Mouse (Mus musculus): ENCODE measurements around the gene Gfm2.
"Not testable (repeated sequence)": the region's sequence is repeated elsewhere in the genome, so short reads cannot be mapped to it uniquely, and the experiment has no call there.

Gene Gfm2

DNA sequence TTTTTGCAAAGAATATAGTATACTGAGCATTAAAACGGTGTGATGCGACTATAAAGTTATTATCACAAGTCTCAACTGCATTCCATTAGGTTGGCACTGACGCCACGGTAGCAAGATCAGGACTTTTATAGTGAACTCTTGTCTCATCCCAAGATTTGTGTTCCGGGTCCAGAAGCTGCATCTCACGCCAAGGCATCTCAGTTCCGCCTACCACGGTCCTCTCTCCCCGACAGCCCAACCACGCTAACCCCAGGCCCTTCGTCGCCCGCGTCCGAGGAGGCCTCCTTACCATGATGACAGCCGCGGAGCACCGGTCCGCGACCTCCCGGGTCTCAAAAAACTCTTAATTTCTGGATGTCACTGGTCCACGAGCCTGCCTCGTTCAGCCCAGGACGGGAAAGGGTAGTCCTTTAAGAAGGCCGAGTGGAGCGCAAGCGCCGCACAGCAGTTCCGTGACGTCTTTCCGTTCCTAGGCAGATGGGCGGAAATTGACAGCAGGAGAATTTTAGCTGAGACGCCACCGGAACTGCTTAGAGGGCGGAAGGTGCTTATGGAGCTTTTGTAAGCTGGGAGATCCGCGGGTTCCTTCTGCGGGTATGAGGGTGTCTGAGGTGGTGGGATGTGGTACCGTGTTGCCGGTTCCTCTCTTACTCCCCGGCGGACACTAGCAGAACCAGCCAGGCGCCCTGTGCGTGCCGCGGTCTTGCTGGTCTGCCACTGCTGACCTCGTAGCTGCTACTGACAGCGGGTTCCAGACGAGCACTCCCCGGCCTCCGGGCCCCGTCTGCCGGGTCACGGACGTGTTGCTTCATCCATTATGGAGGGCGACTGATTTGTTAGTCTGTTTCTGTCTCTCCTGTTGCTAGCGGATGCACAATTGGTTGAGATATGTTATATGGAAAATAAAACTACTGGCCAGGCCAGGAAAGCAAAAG is at the start of gene Gfm2, which contains the start of gene Nsa2:
Gfm2 (plus strand) TSS at position 472 of the 935 bp plus-strand sequence.
Nsa2 (minus strand) TSS at position 472 of the 935 bp plus-strand sequence.
- DNase-seq (ENCODE audit: low spot score in 2 of 2), result peak; percentile 77 to 83

DNA sequence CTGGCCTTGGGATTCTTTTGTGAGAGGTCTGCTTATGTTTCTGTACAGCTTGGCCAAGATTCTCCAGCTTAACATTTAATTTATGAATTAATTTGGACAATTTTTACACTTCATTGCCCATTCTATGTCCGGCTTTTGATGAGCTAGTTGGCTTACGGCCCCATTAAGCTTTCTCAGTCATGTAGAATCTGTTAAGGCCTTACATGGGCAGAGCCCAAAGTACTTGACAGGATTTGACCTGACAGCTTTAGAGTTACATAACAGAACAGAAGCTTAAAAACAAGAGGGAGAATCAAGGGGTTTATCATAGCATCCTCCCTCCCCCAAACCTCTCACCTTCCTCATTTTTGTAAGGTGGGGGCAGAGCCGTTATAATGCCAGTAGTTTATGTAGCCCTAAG is 49.6 kb upstream of the Gfm2 start:
- DNase-seq (ENCODE audit: low spot score in 2 of 2), result no peak

- no peak for DNase-seq (ENCODE audit: low spot score in 2 of 2)
Observed at GRCm38 (mm10) chr13:97095726-97096125, 42.0 kb upstream of the Gfm2 start.

DNA sequence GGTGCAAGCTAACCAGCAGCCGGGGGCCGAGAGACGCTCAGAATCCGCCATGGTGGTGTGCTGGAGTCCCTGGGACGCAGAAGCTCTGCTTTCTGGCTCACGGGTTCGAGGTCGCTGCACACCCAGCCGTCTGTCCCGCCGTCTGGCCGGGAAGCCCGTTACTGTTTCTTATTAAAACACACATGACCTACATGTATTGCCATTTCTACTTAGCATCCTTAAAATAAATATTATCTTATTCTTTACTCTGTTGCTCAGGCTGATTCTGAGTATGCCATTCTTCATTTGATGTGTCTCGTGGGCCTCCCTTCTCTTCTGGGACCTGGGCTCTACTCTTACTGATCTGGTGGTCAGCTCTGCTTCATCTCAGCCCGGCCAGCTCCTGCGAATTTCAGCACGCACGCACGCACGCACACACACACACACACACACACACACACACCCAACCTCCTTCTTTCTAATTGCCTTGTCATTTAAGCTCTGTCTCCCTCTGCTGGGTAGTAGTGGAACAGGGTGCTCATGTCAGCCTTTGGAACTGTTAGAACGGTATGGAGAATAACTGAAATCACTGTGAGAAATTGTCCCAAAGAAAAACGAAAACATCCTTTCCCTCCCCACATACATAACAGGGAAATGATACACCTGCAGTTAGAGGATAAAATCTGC is 38.4 kb upstream of the Gfm2 start, which contains the start of gene Gm6169:
Gm6169 (minus strand) TSS at position 51 of the 666 bp plus-strand sequence.
- DNase-seq (ENCODE audit: low spot score in 2 of 2), result no peak

DNA sequence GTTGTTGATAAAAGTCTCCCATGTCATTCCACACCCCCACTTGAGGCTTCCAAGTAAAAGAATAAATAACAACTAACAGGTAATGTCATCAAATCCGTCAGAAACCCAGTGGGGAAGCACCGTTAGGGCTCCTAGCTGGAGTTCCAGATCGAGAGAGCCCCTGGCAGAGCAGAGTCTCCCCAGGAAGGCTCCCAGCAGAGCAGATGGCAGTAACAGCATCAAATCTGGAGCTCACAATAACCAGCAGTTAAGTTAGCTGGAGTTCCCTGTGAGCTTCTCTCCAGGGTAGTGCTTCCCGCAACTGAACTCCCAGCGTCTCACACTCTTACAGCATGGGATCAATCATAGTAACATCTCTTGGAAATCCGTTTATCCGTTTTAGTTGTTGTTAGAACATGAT is 32.7 kb upstream of the Gfm2 start:
- DNase-seq (ENCODE audit: low spot score in 2 of 2), result no peak

GRCm38 (mm10) chr13:97107721-97108120 is 30.0 kb upstream of the Gfm2 start:
- DNase-seq (ENCODE audit: low spot score in 2 of 2), result not testable (repeated sequence)

DNA sequence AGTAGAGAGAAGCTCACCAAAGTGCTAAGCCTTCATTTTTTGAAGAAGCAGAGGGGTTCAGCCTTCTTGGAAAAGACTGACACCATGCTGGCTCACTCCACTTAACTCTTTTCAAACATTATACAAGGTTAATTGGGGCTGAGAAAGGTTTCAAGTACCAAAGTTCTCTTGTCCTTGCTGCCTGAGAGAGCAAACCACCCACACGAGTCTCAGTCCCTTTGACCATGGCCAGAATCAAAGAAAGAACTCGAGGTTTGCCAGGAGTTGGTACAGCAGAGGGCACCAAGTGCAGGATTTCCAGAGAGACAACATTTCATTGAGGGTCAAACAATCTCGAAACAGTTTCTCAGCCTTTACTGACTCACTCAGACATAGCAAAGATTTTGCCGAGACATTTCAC is 28.7 kb upstream of the Gfm2 start:
- DNase-seq (ENCODE audit: low spot score in 2 of 2), result no peak

DNA sequence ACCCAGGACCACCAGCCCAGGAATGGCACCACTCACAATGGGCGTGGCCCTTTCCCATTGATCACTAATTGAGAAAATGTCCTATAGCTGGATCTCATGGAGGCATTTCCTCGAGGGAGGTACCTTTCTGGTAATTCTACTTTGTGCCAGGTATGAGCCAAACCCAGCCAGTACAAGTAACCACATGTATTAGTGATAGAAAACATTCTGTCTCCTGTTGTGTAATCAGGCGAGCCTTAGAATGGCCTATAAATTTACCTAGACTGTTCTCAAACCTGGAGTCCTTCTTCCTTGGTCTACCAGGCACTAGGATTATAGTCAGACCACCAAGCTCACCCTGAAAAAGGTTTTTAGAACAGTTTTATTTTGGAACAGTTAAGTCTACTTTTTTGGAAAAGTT is 16.4 kb upstream of the Gfm2 start:
- no peak for DNase-seq (ENCODE audit: low spot score in 2 of 2)

DNA sequence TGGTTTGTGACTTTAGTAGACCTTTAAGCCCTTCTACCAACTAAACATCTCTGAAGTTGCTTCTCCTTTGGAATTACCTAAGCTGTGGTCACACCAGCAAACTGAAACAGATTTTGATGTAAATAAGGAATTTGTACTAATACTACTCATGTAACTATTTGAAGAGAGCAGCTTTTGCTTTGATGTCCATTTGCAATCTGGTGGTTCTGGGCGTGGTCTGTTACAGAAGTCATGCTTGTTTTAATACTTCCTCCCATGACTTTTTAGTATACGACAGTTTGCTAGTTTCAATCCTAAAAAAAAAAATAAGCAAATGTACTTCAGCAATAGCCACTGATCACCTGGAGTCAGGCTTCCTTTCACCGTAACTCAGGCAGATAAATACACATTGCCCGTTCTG is 8.1 kb upstream of the Gfm2 start:
- DNase-seq (ENCODE audit: low spot score in 2 of 2), result not testable (repeated sequence)

DNA sequence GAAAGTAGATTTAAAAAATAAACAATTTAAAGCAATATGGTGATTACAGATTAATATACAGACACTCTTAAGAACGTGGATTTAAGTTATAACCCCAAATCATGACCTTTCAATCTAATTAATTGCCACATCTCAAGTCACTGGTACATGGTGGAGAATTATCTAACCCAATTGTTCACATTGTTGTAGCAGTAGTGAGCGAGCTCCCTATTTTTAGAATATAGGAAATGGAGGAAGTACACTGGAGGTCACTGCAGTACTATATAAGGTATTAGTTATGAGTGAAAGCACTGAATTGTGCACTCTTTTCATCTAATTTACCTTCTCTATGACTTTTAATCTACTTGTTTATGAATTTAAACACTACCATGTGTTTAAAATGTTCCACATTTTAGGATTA is 7.3 kb upstream of the Gfm2 start:
- not testable (repeated sequence) for DNase-seq (ENCODE audit: low spot score in 2 of 2)

- not testable (repeated sequence) for DNase-seq (ENCODE audit: low spot score in 2 of 2)
Observed at GRCm38 (mm10) chr13:97138404-97138931, 731 bp downstream of the Gfm2 start.

- DNase-seq (ENCODE audit: low spot score in 2 of 2), result no peak
Observed at GRCm38 (mm10) chr13:97142321-97142720, 4.6 kb downstream of the Gfm2 start.

- peak in 1 of 2 experiments; percentile 44 for DNase-seq (ENCODE audit: low spot score in 2 of 2)
Observed at GRCm38 (mm10) chr13:97145834-97146233, 8.1 kb downstream of the Gfm2 start.

GRCm38 (mm10) chr13:97175520-97176264 is 38.0 kb downstream of the Gfm2 start:
- no peak for DNase-seq (ENCODE audit: low spot score in 2 of 2)

DNA sequence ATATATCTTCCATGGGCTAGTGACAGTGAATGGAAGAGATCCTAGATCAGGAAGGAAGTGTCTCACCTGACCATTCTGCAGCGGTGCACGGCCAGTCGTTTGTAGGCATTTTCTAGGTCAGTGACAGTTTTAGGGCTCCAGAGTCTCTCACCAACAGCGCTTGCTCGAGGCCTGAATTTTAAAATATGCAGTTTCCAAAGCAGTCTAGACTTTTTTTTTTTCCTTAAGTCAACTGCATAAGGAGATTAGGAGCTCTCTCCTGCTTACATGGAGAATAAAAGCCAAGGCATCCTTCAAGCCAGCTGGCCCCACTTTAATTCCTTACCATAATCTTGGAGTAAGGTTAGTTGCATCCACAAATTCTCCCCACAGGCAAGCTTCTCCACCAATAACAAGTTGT is 39.0 kb downstream of the Gfm2 start:
- no peak for DNase-seq (ENCODE audit: low spot score in 2 of 2)

- no peak for DNase-seq (ENCODE audit: low spot score in 2 of 2)
Observed at GRCm38 (mm10) chr13:97178943-97179342, 41.2 kb downstream of the Gfm2 start.

- no peak for DNase-seq (ENCODE audit: low spot score in 2 of 2)
Observed at GRCm38 (mm10) chr13:97180113-97180828, 42.5 kb downstream of the Gfm2 start.

DNA sequence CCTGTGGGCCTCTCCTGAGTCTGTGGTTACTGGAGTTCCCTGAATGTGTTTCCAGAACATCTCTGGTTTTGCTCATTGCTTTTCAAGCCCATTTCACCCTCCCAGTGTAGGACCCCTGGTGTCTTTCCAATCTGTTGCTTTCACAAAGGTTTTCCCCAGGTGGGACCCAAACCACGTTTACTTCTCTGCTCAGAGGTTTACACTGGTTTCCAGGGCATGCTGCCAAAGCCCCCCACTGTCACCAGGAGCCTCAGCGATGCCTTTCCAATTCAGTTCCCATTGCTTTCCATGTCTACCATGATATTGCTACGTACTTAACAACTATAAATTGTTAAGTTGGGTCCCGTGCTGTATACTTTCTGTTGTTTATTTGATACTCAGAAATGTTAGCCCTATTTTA is 45.1 kb downstream of the Gfm2 start:
- DNase-seq (ENCODE audit: low spot score in 2 of 2), result no peak

GRCm38 (mm10) chr13:97184168-97184567 is 46.4 kb downstream of the Gfm2 start:
- no peak for DNase-seq (ENCODE audit: low spot score in 2 of 2)

DNA sequence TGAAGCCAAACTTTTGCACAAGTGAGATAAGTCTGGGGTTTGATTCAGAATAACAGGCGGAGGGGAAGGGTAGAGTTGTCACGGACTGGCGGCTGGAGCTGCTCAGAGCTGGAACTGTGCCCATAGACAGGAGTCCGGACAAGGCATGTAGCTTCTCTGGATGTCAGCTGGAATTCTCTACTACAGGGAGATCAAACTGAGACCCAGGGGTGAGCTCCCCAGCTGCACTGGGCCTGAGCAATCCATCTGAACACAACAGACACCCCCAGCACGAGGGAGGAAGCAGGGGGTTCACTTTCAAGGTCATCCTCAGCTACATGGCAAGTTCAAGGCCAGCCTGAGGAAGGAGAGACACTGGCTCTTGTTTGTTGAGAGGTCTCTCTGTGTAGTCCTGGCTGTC is 46.9 kb downstream of the Gfm2 start:
- no peak for DNase-seq (ENCODE audit: low spot score in 2 of 2)

- no peak for DNase-seq (ENCODE audit: low spot score in 2 of 2)
Observed at GRCm38 (mm10) chr13:97186346-97186745, 48.6 kb downstream of the Gfm2 start.
